20 mouse cellular contexts compared by ENCODE assay signal in the genomic region with DNA sequence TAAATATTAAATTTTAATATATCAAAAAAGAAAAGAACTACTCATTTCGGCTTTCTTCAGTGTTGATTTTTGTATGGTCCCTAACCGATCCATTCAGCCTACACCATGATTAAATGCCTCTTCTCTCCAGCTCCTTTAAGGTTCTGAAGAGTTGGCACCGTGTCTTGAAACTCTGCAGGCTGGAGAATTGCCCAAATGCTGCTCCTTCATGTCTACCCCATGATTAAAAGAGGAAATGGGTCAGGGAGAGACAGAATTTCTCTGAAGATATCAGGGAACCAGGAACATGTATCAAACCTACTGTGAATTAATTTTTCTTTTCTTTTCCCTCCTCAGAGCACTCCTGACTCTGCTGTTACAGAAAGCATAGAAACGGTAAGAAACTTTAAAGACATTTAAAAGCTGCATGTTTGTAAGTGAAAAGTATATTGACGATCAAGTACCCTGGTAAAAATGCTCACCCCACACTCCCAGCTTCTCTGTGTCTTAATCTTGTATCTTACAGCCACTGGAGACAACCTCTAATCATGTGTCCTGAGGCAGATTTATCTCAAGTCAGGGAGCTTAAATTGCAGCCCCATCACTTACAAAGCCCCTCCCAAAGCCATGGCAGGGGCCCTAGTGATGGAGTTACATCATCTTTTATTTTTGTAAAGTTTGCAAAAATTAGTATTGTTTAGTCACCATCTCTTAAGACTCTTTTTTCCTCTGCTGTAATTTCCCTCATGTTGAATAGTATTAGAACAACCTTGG. TPM values are rescaled to one million over a fixed set of nuclear protein-coding genes. Genes with fewer than 3 reads are reported as not detected.
"Had no signal": no experiment of that assay in that cellular context is flagged by ENCODE, and none has a peak within 500 bp of the region (broad histone marks: within the 10 kb centered on the region; RNA-seq: fewer than 3 reads in every experiment).

No protein-coding gene starts in this region.

- H3K9me3 ChIP-seq: limb, embryonic 15.5 days; liver, embryonic 12.5 days; lung, embryonic 15.5 days; neural tube, embryonic 12.5 days; stomach, embryonic 15.5 days had no signal

- H3K4me3 ChIP-seq: limb, embryonic 15.5 days; liver, embryonic 12.5 days; lung, embryonic 15.5 days; neural tube, embryonic 12.5 days; stomach, embryonic 15.5 days had no signal

- H3K27ac ChIP-seq: kidney, postnatal 0 days; limb, embryonic 15.5 days; liver, embryonic 12.5 days; lung, embryonic 15.5 days; neural tube, embryonic 12.5 days; stomach, embryonic 15.5 days had no signal

- H3K36me3 ChIP-seq: limb, embryonic 15.5 days; liver, embryonic 12.5 days; lung, embryonic 15.5 days; neural tube, embryonic 12.5 days; stomach, embryonic 15.5 days had no signal

- H3K4me2 ChIP-seq: limb, embryonic 15.5 days; liver, embryonic 12.5 days; lung, embryonic 15.5 days; neural tube, embryonic 12.5 days; stomach, embryonic 15.5 days had no signal

- H3K9ac ChIP-seq: limb, embryonic 15.5 days; liver, embryonic 12.5 days; lung, embryonic 15.5 days; neural tube, embryonic 12.5 days; stomach, embryonic 15.5 days had no signal

- H3K4me1 ChIP-seq: limb, embryonic 15.5 days; liver, embryonic 12.5 days; neural tube, embryonic 12.5 days; stomach, embryonic 15.5 days had no signal

- H3K27me3 ChIP-seq: limb, embryonic 15.5 days; liver, embryonic 12.5 days; lung, embryonic 15.5 days; neural tube, embryonic 12.5 days; stomach, embryonic 15.5 days had no signal

- ATAC-seq: liver, embryonic 12.5 days had no signal

- DNase-seq: kidney, adult 9 months; kidney, postnatal 36 days; layer of hippocampus, adult 9-11 months; layer of hippocampus, postnatal 36 days; midbrain, embryonic 14.5 days; retina, postnatal 1 day; thymus, adult 2 months; thymus, postnatal 36 days had no signal

RNA-seq across cellular contexts. Expression of a gene that starts 18.3 kb away (rescaled TPM):
- total RNA-seq: megakaryocyte-erythroid progenitor cell, adult 5-6 weeks; neutrophil, adult 5-6 weeks had no signal
- polyA plus RNA-seq: limb, embryonic 15.5 days; spleen, adult 2 months had no signal

RNA-seq across cellular contexts. Expression of a gene that starts 18.4 kb away (rescaled TPM):
- total RNA-seq: neutrophil, adult 5-6 weeks had no signal

RNA-seq across cellular contexts. Expression of a gene that starts 28.6 kb away (rescaled TPM):
- total RNA-seq: left cerebral cortex, postnatal 25 days; megakaryocyte-erythroid progenitor cell, adult 5-6 weeks; neutrophil, adult 5-6 weeks had no signal
- polyA plus RNA-seq: limb, embryonic 11.5 days; limb, embryonic 15.5 days; liver, embryonic 12.5 days; liver, embryonic 16.5 days; lung, embryonic 15.5 days; neural tube, embryonic 12.5 days; stomach, embryonic 15.5 days had no signal

RNA-seq across cellular contexts. Expression of a gene that starts 32.3 kb away (rescaled TPM):
- total RNA-seq: megakaryocyte-erythroid progenitor cell, adult 5-6 weeks; neutrophil, adult 5-6 weeks had no signal
- polyA plus RNA-seq: limb, embryonic 11.5 days; liver, embryonic 12.5 days; liver, embryonic 16.5 days; lung, embryonic 15.5 days; neural tube, embryonic 12.5 days; spleen, adult 2 months had no signal
